Comparison of ENCODE assay signal across 24 mouse cellular contexts in genomic region chr17:50213117-50213516, GRCm38 (mm10). TPM values are rescaled to one million over a fixed set of nuclear protein-coding genes. Genes with fewer than 3 reads are reported as not detected.
DNase-seq lines count a peak whose midpoint lies in the region; ATAC-seq lines count a peak whose summit lies in the region.
"Had no signal": no experiment of that assay in that cellular context is flagged by ENCODE, and none has a peak within 500 bp of the region (broad histone marks: within the 10 kb centered on the region; RNA-seq: fewer than 3 reads in every experiment).

No protein-coding gene starts in this region.

- DNase-seq in hindbrain, embryonic 10.5 days (ENCODE audit: low spot score): no peak
- DNase-seq in thymus, postnatal 14 days: no peak
- DNase-seq: adrenal gland, adult 2 months; adrenal gland, postnatal 14 days; cerebellum, adult 11 months; cerebellum, adult 2 months; cerebellum, postnatal 10 days; cerebellum, postnatal 36 days; gastrocnemius, postnatal 14 days; heart, adult 2 months; heart, postnatal 36 days; kidney, adult 11 months had no signal

- H3K4me3 ChIP-seq in hindbrain, embryonic 16.5 days (ENCODE audit: low read length): no peak overlapping the region
- H3K4me3 ChIP-seq in hindbrain, embryonic 10.5 days: no peak overlapping the region
- H3K4me3 ChIP-seq in liver, embryonic 12.5 days: no peak overlapping the region
- H3K4me3 ChIP-seq: forebrain, embryonic 10.5 days; forebrain, embryonic 13.5 days; heart, adult 2 months; hindbrain, embryonic 12.5 days; hindbrain, embryonic 15.5 days; intestine, embryonic 15.5 days had no signal

- no peak overlapping the region for H3K27ac ChIP-seq in hindbrain, embryonic 16.5 days (ENCODE audit: low read depth, low read length)
- no peak overlapping the region for H3K27ac ChIP-seq in hindbrain, embryonic 10.5 days
- H3K27ac ChIP-seq in liver, embryonic 12.5 days: no peak overlapping the region
- H3K27ac ChIP-seq: forebrain, embryonic 10.5 days; forebrain, embryonic 13.5 days; heart, adult 2 months; hindbrain, embryonic 12.5 days; hindbrain, embryonic 15.5 days; intestine, embryonic 15.5 days had no signal

- no peaks in the 10 kb centered on the region for H3K4me1 ChIP-seq in hindbrain, embryonic 16.5 days (ENCODE audit: control insufficient read depth, insufficient read depth, low read depth, low read length)
- no peaks in the 10 kb centered on the region for H3K4me1 ChIP-seq in hindbrain, embryonic 10.5 days (replicated peaks)
- H3K4me1 ChIP-seq in liver, embryonic 12.5 days: no peaks in the 10 kb centered on the region
- H3K4me1 ChIP-seq: forebrain, embryonic 10.5 days; forebrain, embryonic 13.5 days; hindbrain, embryonic 12.5 days; hindbrain, embryonic 15.5 days; intestine, embryonic 15.5 days had no signal

- H3K9me3 ChIP-seq in hindbrain, embryonic 16.5 days (ENCODE audit: control insufficient read depth, low read length): no peaks in the 10 kb centered on the region
- no peaks in the 10 kb centered on the region for H3K9me3 ChIP-seq in hindbrain, embryonic 10.5 days
- no peaks in the 10 kb centered on the region for H3K9me3 ChIP-seq in liver, embryonic 12.5 days (replicated peaks)
- H3K9me3 ChIP-seq: forebrain, embryonic 10.5 days; forebrain, embryonic 13.5 days; hindbrain, embryonic 12.5 days; hindbrain, embryonic 15.5 days; intestine, embryonic 15.5 days had no signal

- no peaks in the 10 kb centered on the region for H3K27me3 ChIP-seq in hindbrain, embryonic 16.5 days (replicated peaks; ENCODE audit: control insufficient read depth, insufficient read depth, low read length)
- H3K27me3 ChIP-seq in hindbrain, embryonic 10.5 days (ENCODE audit: insufficient read depth, poor library complexity, severe bottlenecking): no peaks in the 10 kb centered on the region
- no peaks in the 10 kb centered on the region for H3K27me3 ChIP-seq in liver, embryonic 12.5 days (replicated peaks)
- H3K27me3 ChIP-seq: forebrain, embryonic 13.5 days; hindbrain, embryonic 12.5 days; hindbrain, embryonic 15.5 days; intestine, embryonic 15.5 days had no signal

- 0 out of 2 replicates have a peak, but pooled peaks have one; percentile 11 for ATAC-seq in hindbrain, embryonic 16.5 days
- 0 out of 4 replicates have a peak, but pooled peaks have one; percentile 12 to 24 for ATAC-seq in hematopoietic stem cell, adult 5-6 weeks (replicated peaks in 1 of 2; ENCODE audit: insufficient read depth in 1 of 2, low FRiP score in 2 of 2, low TSS enrichment in 1 of 2, low read depth in 1 of 2, poor library complexity in 2 of 2, severe bottlenecking in 2 of 2)
- ATAC-seq in megakaryocyte progenitor cell, adult 5-6 weeks (replicated peaks; ENCODE audit: poor library complexity): peak; percentile 50
- ATAC-seq in liver, embryonic 12.5 days: no peak
- ATAC-seq: CD4-positive, CD25-positive, alpha-beta regulatory T cell, adult 4 months; forebrain, embryonic 13.5 days; forebrain, embryonic 16.5 days; intestine, embryonic 15.5 days had no signal

- H3K36me3 ChIP-seq in hindbrain, embryonic 16.5 days (ENCODE audit: control insufficient read depth, insufficient read depth, low read length): no peaks in the 10 kb centered on the region
- no peaks in the 10 kb centered on the region for H3K36me3 ChIP-seq in hindbrain, embryonic 10.5 days
- no peaks in the 10 kb centered on the region for H3K36me3 ChIP-seq in liver, embryonic 12.5 days
- H3K36me3 ChIP-seq: forebrain, embryonic 10.5 days; hindbrain, embryonic 12.5 days; hindbrain, embryonic 15.5 days; intestine, embryonic 15.5 days had no signal

- no peak overlapping the region for H3K9ac ChIP-seq in hindbrain, embryonic 16.5 days (ENCODE audit: low read depth, low read length)
- H3K9ac ChIP-seq in liver, embryonic 12.5 days: no peak overlapping the region
- H3K9ac ChIP-seq: forebrain, embryonic 13.5 days; hindbrain, embryonic 12.5 days; hindbrain, embryonic 15.5 days; intestine, embryonic 15.5 days had no signal

- 87% methylated on average over 4 of the region's 4 CpGs for WGBS in hindbrain, embryonic 16.5 days
- WGBS in hindbrain, embryonic 10.5 days: 87% methylated on average over 4 of the region's 4 CpGs
- WGBS in liver, embryonic 12.5 days (ENCODE audit: insufficient replicate concordance): 47% methylated on average over 4 of the region's 4 CpGs

- H3K4me2 ChIP-seq in hindbrain, embryonic 16.5 days (ENCODE audit: low read length): no peak overlapping the region
- no peak overlapping the region for H3K4me2 ChIP-seq in liver, embryonic 12.5 days
- H3K4me2 ChIP-seq: forebrain, embryonic 13.5 days; heart, embryonic 11.5 days; hindbrain, embryonic 12.5 days; hindbrain, embryonic 15.5 days; intestine, embryonic 15.5 days had no signal

RNA-seq across cellular contexts. Expression of gene Rftn1, which starts 22.6 kb away (rescaled TPM):
- 21.1 and 24.3 TPM in 2 replicates for polyA plus RNA-seq in hindbrain, embryonic 16.5 days (2015; fragmentation: Nextera tagmentation; extraction: Ambion mirVana)
- polyA plus RNA-seq in hindbrain, embryonic 10.5 days (2016; fragmentation: Nextera tagmentation; extraction: Ambion mirVana): 4.9 and 7.6 TPM in 2 replicates
- total RNA-seq in hematopoietic stem cell, adult 5-6 weeks (2017): 33.6 and 35.4 TPM in 2 replicates
- total RNA-seq in megakaryocyte progenitor cell, adult 5-6 weeks (2015): 13.2 and 15.5 TPM in 2 replicates
- total RNA-seq in megakaryocyte progenitor cell, adult 5-6 weeks (2017): 29.8 and 36.5 TPM in 2 replicates
- polyA plus RNA-seq in liver, embryonic 12.5 days (2016; fragmentation: Nextera tagmentation; extraction: Ambion mirVana): 9.8 and 11.0 TPM in 2 replicates
